Mouse (Mus musculus): Measurements from ENCODE around the gene Syne2.

DNA sequence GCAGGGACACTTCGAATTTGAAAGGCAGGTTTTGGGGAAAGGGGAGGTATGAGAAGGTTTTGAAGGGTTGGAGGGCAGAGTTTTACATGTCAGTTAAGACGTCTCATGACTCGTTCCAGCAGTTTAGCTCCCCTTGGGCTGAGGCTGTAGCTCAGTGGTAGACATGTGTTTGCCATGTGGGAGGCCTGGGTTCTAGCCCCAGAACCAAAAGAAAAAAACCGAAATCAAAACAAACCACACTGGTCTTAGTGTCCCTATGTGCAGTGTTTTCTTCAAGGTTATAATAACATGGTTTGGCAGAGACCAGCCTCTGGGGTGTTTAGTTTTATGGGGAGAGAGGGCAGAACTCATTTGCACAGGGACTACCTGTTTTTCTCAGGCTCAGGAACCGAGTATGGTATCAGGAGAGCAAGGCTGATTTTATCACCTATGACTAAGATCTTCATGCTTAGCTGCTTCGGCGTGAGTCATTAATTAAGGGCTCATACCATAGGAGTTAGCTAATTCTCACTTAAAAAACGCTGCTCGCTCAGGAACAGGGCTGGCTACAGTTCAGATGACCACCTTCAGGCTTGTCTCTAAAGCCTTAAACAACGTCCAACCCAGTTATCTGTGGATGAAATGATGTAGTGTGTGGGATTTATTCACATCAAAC lies 8.9 kb downstream of the Syne2 start:
- TF ChIP-seq CTCF (IDR thresholded peaks at IDR 0.05; ENCODE audit: insufficient read depth, low read length) (no peak), POLR2A (IDR thresholded peaks at IDR 0.05; ENCODE audit: borderline replicate concordance, extremely low read depth, low read depth, low read length) (no peak)
